Mouse (Mus musculus) heart, postnatal 0 days (tissue): ENCODE results near the gene Ppp3cb.

ENCODE experiments used
- CTCF ChIP-seq: IDR thresholded peaks from 2 replicates; pipeline ENCODE4 v1.5.1; 2016; ENCODE audit warnings: antibody characterized with exemption, control low read depth, low read depth
- EP300 ChIP-seq: IDR thresholded peaks from 2 replicates; pipeline ENCODE4 v1.6.1; 2016; ENCODE audit warnings: antibody characterized with exemption, low read depth

- no peak for TF ChIP-seq CTCF
- TF ChIP-seq EP300: no peak
Measured at GRCm38 (mm10) chr14:20452929-20453328, 93.4 kb downstream of the Ppp3cb start.
